Mouse (Mus musculus) intestine, embryonic 16.5 days (tissue): ENCODE results near the gene Tmem115. TPM values are rescaled to one million over a fixed set of nuclear protein-coding genes. Genes with fewer than 3 reads are reported as not detected.

Source experiments
- ATAC-seq: fragments of 200-750 bp; cut with Nextera tagmentation; 2 replicates; pipeline ENCODE4 v1.8.0; 2017; ENCODE audit warnings: moderate TSS enrichment, moderate library complexity
- H3K27ac ChIP-seq: fragments of 300-500 bp; sonication (generic); 2 replicates; pipeline ENCODE4 v1.5.1; 2014; ENCODE audit warnings: mild to moderate bottlenecking, low read length
- H3K27me3 ChIP-seq: fragments of 300-500 bp; sonication (generic); replicated peaks from 2 replicates; pipeline ENCODE4 v1.6.1; 2014; ENCODE audit warnings: low read length, control low read depth, mixed read lengths; ENCODE audit not compliant: control insufficient read depth, insufficient read depth
- H3K36me3 ChIP-seq: fragments of 300-500 bp; sonication (generic); 2 replicates; pipeline ENCODE4 v1.6.1; 2014; ENCODE audit warnings: low read length, control low read depth; ENCODE audit not compliant: control insufficient read depth, insufficient read depth
- H3K4me1 ChIP-seq: fragments of 300-500 bp; sonication (generic); 2 replicates; pipeline ENCODE4 v1.6.1; 2014; ENCODE audit warnings: low read length, control low read depth, mixed read lengths; ENCODE audit not compliant: control insufficient read depth, insufficient read depth
- H3K4me2 ChIP-seq: fragments of 300-500 bp; sonication (generic); 2 replicates; pipeline ENCODE4 v1.6.1; 2014; ENCODE audit warnings: low read depth, low read length, control low read depth
- H3K4me3 ChIP-seq: fragments of 300-500 bp; sonication (generic); 2 replicates; pipeline ENCODE4 v1.5.1; 2014; ENCODE audit warnings: mild to moderate bottlenecking, low read length
- H3K9ac ChIP-seq: fragments of 300-500 bp; sonication (generic); 2 replicates; pipeline ENCODE4 v1.6.1; 2014; ENCODE audit warnings: low read depth, low read length
- H3K9me3 ChIP-seq: fragments of 300-500 bp; sonication (generic); 2 replicates; pipeline ENCODE4 v1.6.1; 2016; ENCODE audit warnings: low read length, control low read depth; ENCODE audit not compliant: control insufficient read depth
- WGBS: fragments of 180-500 bp; shearing (Covaris S2); extraction: QIAGEN DNeasy Blood & Tissue Kit; methylation state at CpG from one replicate; pipeline ENCODE4 v1.1.7; 2014; 5-methylcytosine and 5-hydroxymethylcytosine counted together
- polyA plus RNA-seq: library from polyadenylated mRNA; unstranded; fragments of >200 nt; fragmentation: Nextera tagmentation; extraction: Ambion mirVana; gene quantifications from 2 replicates; pipeline ENCODE4 v1.2.1, GENCODE M21; 2015

Gene Tmem115
- polyA plus RNA-seq, 1 experiment from 2014 or later: 39.4 TPM

DNA sequence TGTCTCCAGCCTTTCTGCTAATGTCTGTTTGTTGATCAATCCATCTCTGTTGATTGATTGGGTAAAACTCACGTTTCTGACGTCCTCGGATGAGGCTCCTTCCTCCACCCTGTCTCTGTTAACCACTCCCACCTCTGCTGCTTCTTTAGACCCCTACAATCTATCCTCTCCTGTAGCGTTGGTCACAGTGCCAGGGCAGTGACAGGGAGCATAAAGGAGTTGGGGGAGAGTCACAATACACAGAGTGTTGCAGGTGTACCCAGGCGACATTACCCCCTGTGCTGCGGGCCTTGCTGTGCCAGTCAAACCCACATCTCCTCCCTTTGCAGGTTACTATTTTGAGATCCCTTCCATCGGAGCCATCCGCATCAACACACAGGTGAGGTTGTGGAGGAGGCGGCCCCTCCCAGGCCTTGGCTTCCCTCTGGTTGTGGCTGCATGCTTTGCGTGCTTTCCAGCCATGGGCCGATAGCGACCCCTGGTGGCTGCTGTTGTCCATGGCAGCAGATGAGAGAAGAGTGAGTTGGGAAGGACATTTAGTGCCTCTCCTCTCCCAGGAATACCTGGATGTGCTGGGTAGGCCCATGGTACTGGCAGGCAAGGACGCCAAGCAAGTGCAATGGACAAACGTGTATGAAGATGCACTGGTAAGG lies 19.3 kb upstream of the Tmem115 start:
- H3K27me3 ChIP-seq: no peaks in the 10 kb centered on the region
- no peaks in the 10 kb centered on the region for H3K9me3 ChIP-seq
- H3K9ac ChIP-seq: no peak overlapping the region
- whole genome bisulfite sequencing: 16% methylated on average over 14 of the region's 14 CpGs
- peak; percentile 53 for ATAC-seq
- H3K4me1 ChIP-seq: no peaks in the 10 kb centered on the region
- no peaks in the 10 kb centered on the region for H3K36me3 ChIP-seq
- no peak overlapping the region for H3K27ac ChIP-seq
- no peak overlapping the region for H3K4me3 ChIP-seq
- H3K4me2 ChIP-seq: no peak overlapping the region

DNA sequence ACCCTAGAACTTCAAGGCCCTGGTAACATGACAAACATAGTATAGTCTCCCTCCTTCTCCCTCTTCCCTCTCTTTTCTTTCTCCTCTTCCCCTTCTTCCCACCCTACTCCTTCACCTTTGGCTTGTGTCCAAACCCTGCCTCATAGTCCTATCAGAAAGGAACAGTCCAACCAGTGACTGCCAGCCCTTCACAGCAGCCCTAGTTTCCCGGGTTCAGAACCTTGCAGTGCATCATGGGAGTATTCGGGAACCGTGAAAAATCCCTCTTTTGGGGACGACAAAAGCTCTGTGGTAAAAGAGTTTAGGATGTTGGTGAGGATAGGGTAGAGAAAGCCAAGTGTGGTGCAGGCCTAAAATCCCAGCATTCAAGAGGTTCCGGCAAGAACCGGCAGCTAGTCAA lies 13.4 kb upstream of the Tmem115 start:
- Histone ChIP-seq H3K36me3 (no peaks in the 10 kb centered on the region), H3K4me2 (no peak overlapping the region), H3K27ac (no peak overlapping the region), H3K9me3 (no peaks in the 10 kb centered on the region), H3K27me3 (peaks cover 4% of the 10 kb centered on the region; the same call in 1 of the 2 replicates), H3K4me3 (no peak overlapping the region), H3K9ac (no peak overlapping the region), H3K4me1 (peaks cover 24% of the 10 kb centered on the region)
- no peak for ATAC-seq
- WGBS: 68% methylated on average over 6 of the region's 6 CpGs

DNA sequence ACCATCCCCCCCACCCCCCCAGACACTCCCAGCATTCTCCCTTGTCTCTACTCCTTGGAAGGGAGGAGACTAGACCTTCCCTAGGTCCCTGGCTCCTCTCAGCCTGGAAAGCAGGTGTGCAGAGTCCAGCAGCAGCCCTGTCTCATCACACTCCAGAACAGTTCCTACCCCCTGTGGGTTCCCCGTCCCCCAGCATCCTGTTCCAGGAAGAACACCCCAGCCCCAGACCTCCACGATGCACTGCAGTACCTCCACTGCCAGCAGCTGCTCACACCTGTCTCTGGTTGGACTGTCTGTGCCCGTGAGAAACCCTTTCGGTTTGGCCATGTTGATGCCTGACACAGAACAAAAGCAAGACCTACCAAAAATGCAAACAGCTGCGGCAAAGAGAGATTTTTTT lies 12.6 kb upstream of the Tmem115 start:
- Histone ChIP-seq H3K9me3 (no peaks in the 10 kb centered on the region), H3K4me3 (no peak overlapping the region), H3K9ac (0 out of 2 replicates have a peak overlapping the region, but pooled peaks have one; percentile 60), H3K36me3 (no peaks in the 10 kb centered on the region), H3K27ac (no peak overlapping the region), H3K27me3 (peaks cover 5% of the 10 kb centered on the region), H3K4me1 (peaks cover 24% of the 10 kb centered on the region), H3K4me2 (peak overlapping the region; percentile 53; the same call in 1 of the 2 replicates)
- WGBS: 41% methylated on average over 5 of the region's 5 CpGs
- ATAC-seq: no peak

DNA sequence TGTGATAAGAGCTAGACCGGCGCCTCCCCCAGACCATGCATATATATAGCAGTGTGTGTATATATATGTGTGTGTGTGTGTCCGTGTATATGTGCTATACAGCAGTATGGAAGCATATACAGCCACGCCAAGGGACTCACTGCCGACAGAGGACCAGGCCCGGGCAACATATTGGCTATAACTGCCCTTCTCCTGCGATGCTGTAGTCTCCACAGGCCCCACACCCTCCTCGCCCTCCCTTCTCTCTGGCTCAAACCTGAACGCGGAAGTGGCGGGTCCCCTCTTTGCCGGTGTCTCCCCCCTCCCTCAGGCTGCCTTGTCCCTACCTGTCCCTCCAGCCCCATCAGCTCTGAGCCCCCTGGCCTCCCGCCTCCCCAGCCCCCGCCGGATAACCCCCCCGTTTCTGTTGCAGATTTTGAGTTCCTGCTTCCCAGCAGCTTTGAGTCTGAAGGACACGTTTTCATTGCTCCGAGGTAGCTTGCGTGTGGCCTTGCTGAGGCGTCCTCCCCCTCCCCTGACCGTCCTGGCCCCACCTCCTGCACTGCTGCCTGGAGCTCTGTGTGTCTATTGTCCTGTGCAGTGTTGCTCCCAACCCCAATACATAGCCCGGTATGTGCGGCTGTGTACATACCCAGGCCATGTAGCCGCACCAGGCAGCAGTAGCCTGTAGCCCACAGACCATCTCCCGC lies 11.9 kb upstream of the Tmem115 start:
- ATAC-seq: peak; percentile 50
- Histone ChIP-seq H3K4me3 (peak overlapping the region; percentile 31), H3K27me3 (peaks cover 7% of the 10 kb centered on the region), H3K36me3 (no peaks in the 10 kb centered on the region), H3K9ac (peak overlapping the region; percentile 60), H3K9me3 (no peaks in the 10 kb centered on the region), H3K27ac (no peak overlapping the region), H3K4me2 (peak overlapping the region; percentile 53), H3K4me1 (peaks cover 28% of the 10 kb centered on the region)
- 16% methylated on average over 25 of the region's 25 CpGs for WGBS

DNA sequence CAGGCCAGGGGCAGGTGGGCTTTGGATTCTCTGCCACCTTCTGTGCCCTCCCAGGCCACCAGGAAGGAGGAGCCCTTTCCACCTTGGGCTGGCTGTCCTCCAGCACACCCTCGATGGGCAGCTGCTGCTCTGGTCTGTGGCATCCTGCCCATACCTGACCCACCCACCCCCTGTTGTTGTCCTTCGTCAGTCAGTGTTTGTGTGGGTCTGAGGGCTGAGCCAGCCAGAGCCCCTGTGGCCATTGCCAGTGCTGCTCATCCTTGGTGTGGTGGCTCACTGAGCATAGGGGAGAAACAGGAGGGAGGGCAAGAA lies 11.4 kb upstream of the Tmem115 start:
- Histone ChIP-seq H3K4me2 (peak overlapping the region; percentile 53), H3K27me3 (peaks cover 10% of the 10 kb centered on the region), H3K4me1 (peaks cover 28% of the 10 kb centered on the region), H3K9ac (peak overlapping the region; percentile 60), H3K27ac (no peak overlapping the region), H3K9me3 (no peaks in the 10 kb centered on the region), H3K36me3 (no peaks in the 10 kb centered on the region), H3K4me3 (peak overlapping the region; percentile 31)
- 34% methylated on average over 2 of the region's 2 CpGs for WGBS
- ATAC-seq: no peak

DNA sequence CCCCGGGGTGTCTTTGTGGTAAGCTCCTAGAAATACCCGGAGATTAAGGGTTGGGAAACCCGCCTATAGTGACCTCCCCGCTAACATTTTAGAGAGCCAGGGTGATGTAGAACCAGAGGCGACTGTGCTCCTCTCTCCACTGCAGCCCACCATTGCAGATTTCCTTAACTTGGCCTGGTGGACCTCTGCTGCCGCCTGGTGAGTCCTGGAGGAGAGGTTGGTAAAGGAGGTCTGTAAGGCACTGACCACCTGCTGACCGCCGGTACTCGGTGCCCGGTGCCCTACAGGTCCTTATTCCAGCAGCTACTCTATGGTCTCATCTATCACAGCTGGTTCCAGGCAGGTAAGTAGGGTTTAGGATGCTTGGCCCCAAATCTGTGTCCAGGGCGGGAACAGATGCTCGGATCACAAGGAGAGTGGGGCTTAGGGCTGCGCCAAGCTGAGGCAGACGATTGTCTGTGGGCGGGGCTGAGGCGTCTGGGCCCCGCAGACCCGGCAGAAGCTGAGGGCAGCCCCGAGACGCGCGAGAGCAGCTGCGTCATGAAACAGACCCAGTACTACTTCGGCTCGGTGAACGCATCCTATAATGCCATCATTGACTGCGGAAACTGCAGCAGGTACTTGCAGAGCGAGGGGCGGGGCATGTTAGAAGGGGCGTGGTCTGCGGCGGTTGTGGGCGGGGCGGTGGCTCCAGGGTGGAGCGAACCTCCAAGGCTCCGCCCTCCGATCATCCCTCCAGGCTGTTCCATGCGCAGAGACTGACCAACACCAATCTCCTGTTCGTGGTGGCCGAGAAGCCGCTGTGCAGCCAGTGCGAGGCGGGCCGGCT lies 7.3 kb upstream of the Tmem115 start:
- peaks cover 21% of the 10 kb centered on the region for H3K4me1 ChIP-seq
- peak; percentile 76 for ATAC-seq
- WGBS: 6% methylated on average over 44 of the region's 44 CpGs
- H3K9ac ChIP-seq: peak overlapping the region; percentile 61
- peak overlapping the region; percentile 88 for H3K4me2 ChIP-seq
- no peaks in the 10 kb centered on the region for H3K9me3 ChIP-seq
- no peaks in the 10 kb centered on the region for H3K36me3 ChIP-seq
- H3K4me3 ChIP-seq: peak overlapping the region; percentile 49
- peaks cover 14% of the 10 kb centered on the region for H3K27me3 ChIP-seq
- H3K27ac ChIP-seq: no peak overlapping the region

DNA sequence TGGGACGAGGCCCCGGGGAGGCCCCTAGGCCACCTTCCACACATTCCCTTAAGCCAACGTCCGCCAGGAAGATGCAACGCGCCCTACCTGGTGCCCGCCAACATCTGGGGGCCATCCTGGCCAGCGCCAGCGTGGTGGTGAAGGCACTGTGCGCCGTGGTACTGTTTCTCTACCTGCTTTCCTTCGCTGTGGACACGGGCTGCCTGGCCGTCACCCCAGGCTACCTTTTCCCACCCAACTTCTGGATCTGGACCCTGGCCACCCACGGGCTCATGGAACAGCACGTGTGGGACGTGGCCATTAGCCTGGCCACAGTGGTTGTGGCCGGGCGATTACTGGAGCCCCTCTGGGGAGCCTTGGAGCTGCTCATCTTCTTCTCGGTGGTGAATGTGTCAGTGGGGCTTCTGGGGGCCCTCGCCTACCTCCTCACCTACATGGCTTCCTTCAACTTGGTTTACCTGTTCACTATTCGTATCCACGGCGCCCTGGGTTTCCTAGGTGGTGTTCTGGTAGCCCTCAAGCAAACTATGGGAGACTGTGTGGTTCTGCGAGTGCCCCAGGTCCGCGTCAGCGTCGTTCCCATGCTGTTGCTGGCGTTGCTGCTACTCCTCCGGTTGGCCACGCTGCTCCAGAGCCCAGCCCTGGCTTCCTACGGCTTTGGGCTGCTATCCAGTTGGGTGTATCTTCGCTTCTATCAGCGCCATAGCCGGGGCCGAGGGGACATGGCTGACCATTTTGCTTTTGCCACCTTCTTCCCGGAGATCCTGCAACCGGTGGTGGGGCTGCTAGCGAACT lies 860 bp downstream of the Tmem115 start:
- under 1% methylated on average over 40 of the region's 40 CpGs for WGBS
- Histone ChIP-seq H3K9me3 (no peaks in the 10 kb centered on the region), H3K4me3 (peak overlapping the region; percentile 82), H3K4me1 (peaks cover 21% of the 10 kb centered on the region), H3K27ac (peak overlapping the region; percentile 83), H3K4me2 (peak overlapping the region; percentile 80), H3K9ac (peak overlapping the region; percentile 92), H3K27me3 (no peaks in the 10 kb centered on the region), H3K36me3 (peaks cover 14% of the 10 kb centered on the region)
- ATAC-seq: no peak; the same call in 1 of the 2 replicates

DNA sequence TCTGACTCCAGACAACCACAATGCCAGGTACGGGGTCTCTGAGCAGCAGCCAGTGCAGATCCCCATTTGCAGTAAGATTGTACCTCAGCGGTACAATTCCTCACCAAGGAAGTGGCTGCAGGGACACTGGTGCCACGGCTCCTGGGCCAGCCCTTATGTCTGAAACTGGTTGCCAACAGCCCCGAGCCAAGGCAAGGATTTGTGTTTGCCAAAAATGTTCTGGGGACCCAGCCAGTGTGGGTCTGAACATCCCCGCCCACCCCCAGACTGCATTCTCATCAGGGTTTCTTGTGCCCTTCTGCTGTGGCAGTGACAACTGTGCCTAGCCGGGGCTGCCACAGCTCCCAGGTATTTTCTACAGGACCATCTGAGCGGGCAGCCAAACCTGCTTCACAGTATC lies 4.5 kb downstream of the Tmem115 start:
- H3K4me1 ChIP-seq: peaks cover 39% of the 10 kb centered on the region
- WGBS: 95% methylated on average over 7 of the region's 7 CpGs
- ATAC-seq: no peak
- H3K36me3 ChIP-seq: peaks cover 18% of the 10 kb centered on the region
- H3K9ac ChIP-seq: no peak overlapping the region
- no peaks in the 10 kb centered on the region for H3K9me3 ChIP-seq
- H3K4me2 ChIP-seq: no peak overlapping the region
- no peak overlapping the region for H3K4me3 ChIP-seq
- H3K27me3 ChIP-seq: no peaks in the 10 kb centered on the region
- no peak overlapping the region for H3K27ac ChIP-seq

DNA sequence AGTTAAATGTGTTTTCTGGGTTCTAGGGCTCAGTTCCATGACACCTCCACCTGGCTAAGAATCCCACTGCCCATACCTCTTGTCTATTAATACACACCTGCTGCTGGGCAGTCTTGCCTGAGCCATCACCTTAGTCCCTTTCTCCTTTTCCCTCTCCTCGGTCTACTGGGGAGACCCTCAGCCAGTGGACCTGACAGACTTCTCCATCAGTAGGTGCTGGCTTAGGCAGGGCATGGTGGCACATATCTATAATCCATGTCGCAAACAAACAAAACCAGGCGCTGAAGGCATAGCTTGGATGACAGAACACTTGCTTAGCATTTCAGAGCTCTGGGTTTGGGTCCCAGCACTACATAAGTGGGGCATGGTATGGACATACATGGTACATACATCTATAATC lies 5.0 kb downstream of the Tmem115 start:
- 83% methylated on average over 3 of the region's 3 CpGs for WGBS
- H3K27ac ChIP-seq: no peak overlapping the region
- H3K27me3 ChIP-seq: no peaks in the 10 kb centered on the region
- H3K9ac ChIP-seq: no peak overlapping the region
- H3K4me2 ChIP-seq: no peak overlapping the region
- H3K9me3 ChIP-seq: no peaks in the 10 kb centered on the region
- peaks cover 18% of the 10 kb centered on the region for H3K36me3 ChIP-seq
- H3K4me3 ChIP-seq: no peak overlapping the region
- peaks cover 39% of the 10 kb centered on the region for H3K4me1 ChIP-seq
- no peak for ATAC-seq
